ENCODE assay signal across 17 mouse cellular contexts in genomic region chr3:88736556-88736955, GRCm38 (mm10).
"Had no signal": no experiment of that assay in that cellular context is flagged by ENCODE, and none has a peak within 500 bp of the region (broad histone marks: within the 10 kb centered on the region; RNA-seq: fewer than 3 reads in every experiment).

No protein-coding gene starts in this region.

- ATAC-seq: midbrain, embryonic 16.5 days had no signal

- H3K9me3 ChIP-seq: midbrain, embryonic 12.5 days; neural tube, embryonic 13.5 days; neural tube, embryonic 15.5 days; stomach, embryonic 15.5 days had no signal

- DNase-seq: lung, embryonic 14.5 days; lung, postnatal 10 days; lung, postnatal 4 days; midbrain, embryonic 14.5 days; retina, postnatal 1 day; right cerebral cortex, postnatal 14 days; thymus, adult 18-20 months; thymus, postnatal 25 days; thymus, postnatal 4 days had no signal

- H3K9ac ChIP-seq: liver, embryonic 14.5 days; lung, embryonic 14.5 days; midbrain, embryonic 12.5 days; neural tube, embryonic 13.5 days; neural tube, embryonic 15.5 days; stomach, embryonic 15.5 days had no signal

- H3K4me1 ChIP-seq: midbrain, embryonic 10.5 days; midbrain, embryonic 12.5 days; neural tube, embryonic 13.5 days; neural tube, embryonic 15.5 days; stomach, embryonic 15.5 days had no signal

- H3K4me3 ChIP-seq: midbrain, embryonic 10.5 days; midbrain, embryonic 12.5 days; myocyte; neural tube, embryonic 13.5 days; neural tube, embryonic 15.5 days; stomach, embryonic 15.5 days had no signal

- H3K27ac ChIP-seq: liver, embryonic 14.5 days; midbrain, embryonic 10.5 days; midbrain, embryonic 12.5 days; neural tube, embryonic 13.5 days; neural tube, embryonic 15.5 days; stomach, embryonic 15.5 days had no signal

- H3K27me3 ChIP-seq: midbrain, embryonic 12.5 days; neural tube, embryonic 13.5 days; neural tube, embryonic 15.5 days; stomach, embryonic 15.5 days had no signal

- H3K4me2 ChIP-seq: lung, embryonic 14.5 days; midbrain, embryonic 12.5 days; neural tube, embryonic 13.5 days; neural tube, embryonic 15.5 days; stomach, embryonic 15.5 days had no signal
